Mouse (Mus musculus) neural tube, embryonic 11.5 days (tissue): ENCODE results near the gene Rhobtb3. TPM values are rescaled to one million over a fixed set of nuclear protein-coding genes. Genes with fewer than 3 reads are reported as not detected.
A peak's percentile ranks its signal among the peaks of the same experiment; 100 is the strongest.
"Not testable (repeated sequence)": the region's sequence is repeated elsewhere in the genome, so short reads cannot be mapped to it uniquely, and the experiment has no call there.

Experiments
- ATAC-seq: fragments of 200-750 bp; cut with Nextera tagmentation; 2 replicates; pipeline ENCODE4 v1.8.0; 2017; ENCODE audit warnings: moderate number of reproducible peaks, mild to moderate bottlenecking, moderate TSS enrichment, moderate library complexity; ENCODE audit not compliant: insufficient read depth, low FRiP score, low TSS enrichment
- DNase-seq: peaks from one replicate; pipeline ENCODE4 v3.0.0-alpha.2; 2015; ENCODE audit warnings: low spot score
- H3K27ac ChIP-seq: fragments of 300-500 bp; sonication (generic); 2 replicates; pipeline ENCODE4 v1.5.1; 2014; ENCODE audit warnings: low read depth, mild to moderate bottlenecking, low read length
- H3K27me3 ChIP-seq: fragments of 300-500 bp; sonication (generic); 2 replicates; pipeline ENCODE4 v1.6.1; 2014; ENCODE audit warnings: mild to moderate bottlenecking, low read length, mixed read lengths; ENCODE audit not compliant: control insufficient read depth, insufficient read depth
- H3K36me3 ChIP-seq: fragments of 300-500 bp; sonication (generic); 2 replicates; pipeline ENCODE4 v1.6.1; 2014; ENCODE audit warnings: mild to moderate bottlenecking, low read length, moderate library complexity, mixed read lengths; ENCODE audit not compliant: control insufficient read depth, insufficient read depth
- H3K4me1 ChIP-seq: fragments of 300-500 bp; sonication (generic); 2 replicates; pipeline ENCODE4 v1.6.1; 2014; ENCODE audit warnings: low read length, mixed read lengths; ENCODE audit not compliant: control insufficient read depth, insufficient read depth
- H3K4me2 ChIP-seq: fragments of 300-500 bp; sonication (generic); 2 replicates; pipeline ENCODE4 v1.6.1; 2014; ENCODE audit warnings: low read depth, mild to moderate bottlenecking, moderate library complexity
- H3K4me3 ChIP-seq: fragments of 300-500 bp; sonication (generic); 2 replicates; pipeline ENCODE4 v1.5.1; 2014; ENCODE audit warnings: low read depth, low read length
- H3K9ac ChIP-seq: fragments of 300-500 bp; sonication (generic); 2 replicates; pipeline ENCODE4 v1.6.1; 2014; ENCODE audit warnings: mild to moderate bottlenecking, low read length
- H3K9me3 ChIP-seq: fragments of 300-500 bp; sonication (generic); 2 replicates; pipeline ENCODE4 v1.6.1; 2016; ENCODE audit warnings: low read length; ENCODE audit not compliant: control insufficient read depth
- WGBS: fragments of 180-500 bp; shearing (Covaris S2); extraction: QIAGEN DNeasy Blood & Tissue Kit; methylation state at CpG from one replicate; pipeline ENCODE4 v1.1.7; 2014; 5-methylcytosine and 5-hydroxymethylcytosine counted together
- polyA plus RNA-seq: library from polyadenylated mRNA; unstranded; fragments of >200 nt; fragmentation: Nextera tagmentation; extraction: Ambion mirVana; gene quantifications from 2 replicates; pipeline ENCODE4 v1.2.1, GENCODE M21; 2014

Rhobtb3 gene
- polyA plus RNA-seq, 1 experiment from 2014 or later: 58.6 TPM

GRCm38 (mm10) chr13:75904660-75905059, 39.1 kb downstream of the Rhobtb3 start:
- Histone ChIP-seq H3K4me3 (no peak overlapping the region), H3K4me2 (no peak overlapping the region), H3K36me3 (peaks cover 2% of the 10 kb centered on the region; the same call in 1 of the 2 replicates), H3K9ac (no peak overlapping the region), H3K4me1 (no peaks in the 10 kb centered on the region), H3K27ac (no peak overlapping the region), H3K9me3 (no peaks in the 10 kb centered on the region), H3K27me3 (no peaks in the 10 kb centered on the region)
- ATAC-seq: no peak
- WGBS: 86% methylated on average over 5 of the region's 5 CpGs
- no peak for DNase-seq

GRCm38 (mm10) chr13:75900928-75901327, 42.8 kb downstream of the Rhobtb3 start:
- not testable (repeated sequence) for H3K4me1 ChIP-seq, H3K27ac ChIP-seq, H3K27me3 ChIP-seq, H3K9me3 ChIP-seq, ATAC-seq, H3K4me2 ChIP-seq, H3K9ac ChIP-seq, H3K36me3 ChIP-seq, H3K4me3 ChIP-seq, DNase-seq
- WGBS: 100% methylated on average over 1 of the region's 1 CpGs

- H3K36me3 ChIP-seq: no peaks in the 10 kb centered on the region; the same call in 1 of the 2 replicates
- WGBS: 85% methylated on average over 6 of the region's 6 CpGs
- no peaks in the 10 kb centered on the region for H3K9me3 ChIP-seq
- H3K4me1 ChIP-seq: no peaks in the 10 kb centered on the region
- H3K4me2 ChIP-seq: no peak overlapping the region
- H3K9ac ChIP-seq: no peak overlapping the region
- DNase-seq (no peak), ATAC-seq (no peak)
- H3K4me3 ChIP-seq: no peak overlapping the region
- H3K27ac ChIP-seq: no peak overlapping the region
- no peaks in the 10 kb centered on the region for H3K27me3 ChIP-seq
These were observed 50.8 kb downstream of the Rhobtb3 start for GRCm38 (mm10) chr13:75892876-75893275.

GRCm38 (mm10) chr13:75892291-75892690, 51.4 kb downstream of the Rhobtb3 start:
- Histone ChIP-seq H3K36me3 (no peaks in the 10 kb centered on the region; the same call in 1 of the 2 replicates), H3K27ac (no peak overlapping the region), H3K27me3 (no peaks in the 10 kb centered on the region), H3K9me3 (no peaks in the 10 kb centered on the region), H3K4me1 (no peaks in the 10 kb centered on the region), H3K4me3 (no peak overlapping the region), H3K9ac (no peak overlapping the region), H3K4me2 (no peak overlapping the region)
- DNase-seq (no peak), ATAC-seq (no peak)
- WGBS: 91% methylated on average over 3 of the region's 3 CpGs

GRCm38 (mm10) chr13:75891868-75892267, 51.9 kb downstream of the Rhobtb3 start:
- Histone ChIP-seq H3K9me3 (no peaks in the 10 kb centered on the region), H3K4me3 (no peak overlapping the region), H3K27ac (no peak overlapping the region), H3K36me3 (no peaks in the 10 kb centered on the region; the same call in 1 of the 2 replicates), H3K4me2 (no peak overlapping the region), H3K27me3 (no peaks in the 10 kb centered on the region), H3K9ac (no peak overlapping the region), H3K4me1 (no peaks in the 10 kb centered on the region)
- DNase-seq (no peak), ATAC-seq (no peak)
- WGBS: 89% methylated on average over 4 of the region's 4 CpGs

- Histone ChIP-seq H3K4me2 (no peak overlapping the region), H3K9me3 (no peaks in the 10 kb centered on the region), H3K4me1 (no peaks in the 10 kb centered on the region), H3K9ac (no peak overlapping the region), H3K4me3 (no peak overlapping the region), H3K27me3 (no peaks in the 10 kb centered on the region), H3K27ac (no peak overlapping the region), H3K36me3 (no peaks in the 10 kb centered on the region; the same call in 1 of the 2 replicates)
- WGBS: 83% methylated on average over 3 of the region's 3 CpGs
- no peak for DNase-seq
- no peak for ATAC-seq
These were observed 59.9 kb downstream of the Rhobtb3 start for GRCm38 (mm10) chr13:75883792-75884191.

GRCm38 (mm10) chr13:75880501-75880900, 63.2 kb downstream of the Rhobtb3 start:
- Histone ChIP-seq H3K4me2 (no peak overlapping the region), H3K36me3 (no peaks in the 10 kb centered on the region; the same call in 1 of the 2 replicates), H3K4me1 (no peaks in the 10 kb centered on the region), H3K9me3 (no peaks in the 10 kb centered on the region), H3K27me3 (no peaks in the 10 kb centered on the region), H3K4me3 (no peak overlapping the region), H3K9ac (no peak overlapping the region), H3K27ac (no peak overlapping the region)
- DNase-seq: no peak
- ATAC-seq: 0 out of 2 replicates have a peak, but pooled peaks have one; percentile 40
- WGBS: 75% methylated on average over 2 of the region's 2 CpGs

- no peaks in the 10 kb centered on the region; the same call in 1 of the 2 replicates for H3K36me3 ChIP-seq
- H3K4me3 ChIP-seq: no peak overlapping the region
- ATAC-seq (no peak), DNase-seq (no peak)
- no peak overlapping the region for H3K4me2 ChIP-seq
- no peaks in the 10 kb centered on the region for H3K27me3 ChIP-seq
- H3K9ac ChIP-seq: no peak overlapping the region
- no peak overlapping the region for H3K27ac ChIP-seq
- H3K4me1 ChIP-seq: no peaks in the 10 kb centered on the region
- no peaks in the 10 kb centered on the region for H3K9me3 ChIP-seq
- WGBS: 82% methylated on average over 3 of the region's 3 CpGs
These were observed 64.0 kb downstream of the Rhobtb3 start for GRCm38 (mm10) chr13:75879756-75880155.

GRCm38 (mm10) chr13:75877907-75878306, 65.8 kb downstream of the Rhobtb3 start:
- DNase-seq (no peak), ATAC-seq (no peak)
- Histone ChIP-seq H3K36me3 (no peaks in the 10 kb centered on the region; the same call in 1 of the 2 replicates), H3K4me1 (no peaks in the 10 kb centered on the region), H3K4me3 (no peak overlapping the region), H3K9me3 (no peaks in the 10 kb centered on the region), H3K4me2 (no peak overlapping the region), H3K27ac (no peak overlapping the region), H3K9ac (no peak overlapping the region), H3K27me3 (no peaks in the 10 kb centered on the region)
